Mouse (Mus musculus) E14TG2a.4 (cell line): ENCODE measurements around the gene Mrps2.

Source experiments
- CTCF ChIP-seq: conservative IDR thresholded peaks from 2 replicates; pipeline ENCODE4 v1.5.1; 2014; ENCODE audit warnings: low read length
- POU5F1 ChIP-seq: IDR thresholded peaks from 2 replicates; pipeline ENCODE4 v1.6.1; 2014; ENCODE audit warnings: low read length, borderline replicate concordance

- 0 out of 2 replicates have a peak, but pooled peaks have one; percentile 8 for TF ChIP-seq CTCF
- no peak for TF ChIP-seq POU5F1
These were observed at the start of gene Mrps2 for GRCm38 (mm10) chr2:28467860-28468485.
